Mouse (Mus musculus) spleen, adult 2 months (tissue): ENCODE measurements around the gene Tax1bp3.

Source experiments
- CTCF ChIP-seq: fragments of 200-500 bp; IDR thresholded peaks from 2 replicates; pipeline ENCODE4 v1.5.1; 2011; ENCODE audit warnings: mild to moderate bottlenecking, inconsistent platforms; ENCODE audit not compliant: insufficient read depth, insufficient read length, insufficient replicate concordance; ENCODE audit errors: extremely low read depth
- POLR2A ChIP-seq: fragments of 200-500 bp; IDR thresholded peaks from 2 replicates; pipeline ENCODE4 v1.6.1; 2011; ENCODE audit warnings: low read depth, low read length, inconsistent platforms

DNA sequence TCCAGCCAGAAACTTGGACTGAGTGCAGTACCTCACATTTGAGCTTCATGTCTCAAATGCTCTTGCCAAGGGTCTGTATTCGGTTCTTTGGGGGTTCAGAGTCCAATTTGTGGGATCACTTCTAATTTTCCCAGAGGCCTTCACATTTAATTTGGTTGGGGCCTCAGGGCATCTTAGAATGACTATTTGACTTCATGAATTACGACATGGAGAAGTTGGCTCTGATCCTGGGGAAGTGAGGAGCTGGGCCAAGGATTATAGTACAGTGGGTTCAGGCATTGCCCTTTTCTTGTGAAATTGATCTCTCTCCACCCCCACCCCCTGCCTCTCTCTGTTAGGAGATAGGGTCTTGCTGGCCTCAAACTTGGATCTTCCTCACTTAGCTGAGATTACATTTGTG is 24.1 kb downstream of the Tax1bp3 start:
- TF ChIP-seq CTCF = no peak
- no peak for TF ChIP-seq POLR2A
